Comparison of ENCODE assay signal across 15 mouse cellular contexts in genomic region chr12:106688156-106688740, GRCm38 (mm10).
DNase-seq lines count a peak whose midpoint lies in the region; ATAC-seq lines count a peak whose summit lies in the region.
"Had no signal": no experiment of that assay in that cellular context is flagged by ENCODE, and none has a peak within 500 bp of the region (broad histone marks: within the 10 kb centered on the region; RNA-seq: fewer than 3 reads in every experiment).

No protein-coding gene starts in this region.

- peaks cover 33% of the 10 kb centered on the region for H3K4me1 ChIP-seq in forebrain, embryonic 15.5 days
- no peaks in the 10 kb centered on the region for H3K4me1 ChIP-seq in forebrain, embryonic 11.5 days (replicated peaks; ENCODE audit: control insufficient read depth, insufficient read depth, low read length)
- no peaks in the 10 kb centered on the region for H3K4me1 ChIP-seq in megakaryocyte, embryonic 14.5 days
- H3K4me1 ChIP-seq in neural tube, embryonic 15.5 days = peaks cover 17% of the 10 kb centered on the region
- no peaks in the 10 kb centered on the region for H3K4me1 ChIP-seq in liver, embryonic 12.5 days
- H3K4me1 ChIP-seq: heart, embryonic 15.5 days; hindbrain, embryonic 12.5 days; lung, embryonic 15.5 days; stomach, embryonic 15.5 days had no signal

- peak; percentile 38 for ATAC-seq in forebrain, embryonic 15.5 days (replicated peaks)
- ATAC-seq in forebrain, embryonic 11.5 days (replicated peaks; ENCODE audit: low FRiP score) = no peak
- ATAC-seq in megakaryocyte, adult 5-6 weeks (ENCODE audit: poor library complexity, severe bottlenecking) = no peak
- ATAC-seq in neural tube, embryonic 15.5 days (ENCODE audit: low FRiP score) = no peak
- no peak for ATAC-seq in liver, embryonic 12.5 days
- ATAC-seq: intestine, embryonic 16.5 days had no signal

- no peak overlapping the region for H3K4me3 ChIP-seq in forebrain, embryonic 15.5 days
- no peak overlapping the region for H3K4me3 ChIP-seq in forebrain, embryonic 11.5 days (ENCODE audit: low read depth, low read length)
- H3K4me3 ChIP-seq in megakaryocyte, embryonic 14.5 days (replicated peaks) = peak overlapping the region; percentile 59
- no peak overlapping the region for H3K4me3 ChIP-seq in neural tube, embryonic 15.5 days (replicated peaks)
- no peak overlapping the region for H3K4me3 ChIP-seq in liver, embryonic 12.5 days
- H3K4me3 ChIP-seq: heart, embryonic 15.5 days; hindbrain, embryonic 12.5 days; lung, embryonic 15.5 days; stomach, embryonic 15.5 days had no signal

- H3K4me2 ChIP-seq in forebrain, embryonic 15.5 days (replicated peaks) = 0 out of 2 replicates have a peak overlapping the region, but pooled peaks have one; percentile 13
- no peak overlapping the region for H3K4me2 ChIP-seq in forebrain, embryonic 11.5 days (ENCODE audit: low read depth, low read length, severe bottlenecking)
- H3K4me2 ChIP-seq in neural tube, embryonic 15.5 days = peak overlapping the region; percentile 19; the same call in 1 of the 2 replicates
- H3K4me2 ChIP-seq in liver, embryonic 12.5 days = no peak overlapping the region
- H3K4me2 ChIP-seq: heart, embryonic 15.5 days; hindbrain, embryonic 12.5 days; lung, embryonic 15.5 days; stomach, embryonic 15.5 days had no signal

- peak overlapping the region; percentile 87 for H3K27ac ChIP-seq in forebrain, embryonic 15.5 days (replicated peaks)
- no peak overlapping the region for H3K27ac ChIP-seq in forebrain, embryonic 11.5 days (ENCODE audit: low read depth, low read length)
- H3K27ac ChIP-seq in neural tube, embryonic 15.5 days (replicated peaks) = peak overlapping the region; percentile 72
- H3K27ac ChIP-seq in liver, embryonic 12.5 days = no peak overlapping the region
- H3K27ac ChIP-seq: heart, embryonic 15.5 days; hindbrain, embryonic 12.5 days; lung, embryonic 15.5 days; stomach, embryonic 15.5 days had no signal

- no peak overlapping the region for H3K9ac ChIP-seq in forebrain, embryonic 15.5 days (replicated peaks)
- no peak overlapping the region for H3K9ac ChIP-seq in forebrain, embryonic 11.5 days (ENCODE audit: low read length)
- no peak overlapping the region for H3K9ac ChIP-seq in neural tube, embryonic 15.5 days (replicated peaks)
- H3K9ac ChIP-seq in liver, embryonic 12.5 days = no peak overlapping the region
- H3K9ac ChIP-seq: heart, embryonic 15.5 days; hindbrain, embryonic 12.5 days; lung, embryonic 15.5 days; stomach, embryonic 15.5 days had no signal

- no peaks in the 10 kb centered on the region for H3K9me3 ChIP-seq in forebrain, embryonic 15.5 days
- H3K9me3 ChIP-seq in forebrain, embryonic 11.5 days (ENCODE audit: control insufficient read depth, low read length) = no peaks in the 10 kb centered on the region
- peaks cover 58% of the 10 kb centered on the region for H3K9me3 ChIP-seq in megakaryocyte, embryonic 14.5 days
- no peaks in the 10 kb centered on the region for H3K9me3 ChIP-seq in neural tube, embryonic 15.5 days (replicated peaks)
- no peaks in the 10 kb centered on the region for H3K9me3 ChIP-seq in liver, embryonic 12.5 days (replicated peaks)
- H3K9me3 ChIP-seq: heart, embryonic 15.5 days; hindbrain, embryonic 12.5 days; lung, embryonic 15.5 days; stomach, embryonic 15.5 days had no signal

- WGBS in forebrain, embryonic 15.5 days = 62% methylated on average over 17 of the region's 17 CpGs
- 85% methylated on average over 17 of the region's 17 CpGs for WGBS in forebrain, embryonic 11.5 days
- WGBS in neural tube, embryonic 15.5 days = 65% methylated on average over 17 of the region's 17 CpGs
- WGBS in liver, embryonic 12.5 days (ENCODE audit: insufficient replicate concordance) = 79% methylated on average over 17 of the region's 17 CpGs

- DNase-seq in forebrain, embryonic 11.5 days (ENCODE audit: low spot score) = no peak
- peak; percentile 4 to 15 for DNase-seq in layer of hippocampus, postnatal 14 days (ENCODE audit: low spot score in 2 of 2)
- DNase-seq in natural killer cell, adult 2 months (ENCODE audit: low spot score in 2 of 2) = no peak
- DNase-seq: adrenal gland, postnatal 25 days; kidney, postnatal 25 days had no signal

- no peaks in the 10 kb centered on the region for H3K36me3 ChIP-seq in forebrain, embryonic 15.5 days
- no peaks in the 10 kb centered on the region for H3K36me3 ChIP-seq in forebrain, embryonic 11.5 days (ENCODE audit: control insufficient read depth, insufficient read depth, low read length)
- H3K36me3 ChIP-seq in megakaryocyte, embryonic 14.5 days (replicated peaks; ENCODE audit: low read length) = no peaks in the 10 kb centered on the region
- no peaks in the 10 kb centered on the region for H3K36me3 ChIP-seq in neural tube, embryonic 15.5 days
- no peaks in the 10 kb centered on the region for H3K36me3 ChIP-seq in liver, embryonic 12.5 days
- H3K36me3 ChIP-seq: heart, embryonic 15.5 days; hindbrain, embryonic 12.5 days; lung, embryonic 15.5 days; stomach, embryonic 15.5 days had no signal

- no peaks in the 10 kb centered on the region for H3K27me3 ChIP-seq in forebrain, embryonic 15.5 days
- no peaks in the 10 kb centered on the region for H3K27me3 ChIP-seq in forebrain, embryonic 11.5 days (ENCODE audit: control insufficient read depth, insufficient read depth, low read length)
- no peaks in the 10 kb centered on the region for H3K27me3 ChIP-seq in megakaryocyte, embryonic 14.5 days (replicated peaks)
- no peaks in the 10 kb centered on the region for H3K27me3 ChIP-seq in neural tube, embryonic 15.5 days (replicated peaks)
- H3K27me3 ChIP-seq in liver, embryonic 12.5 days (replicated peaks) = no peaks in the 10 kb centered on the region
- H3K27me3 ChIP-seq: hindbrain, embryonic 12.5 days; lung, embryonic 15.5 days; stomach, embryonic 15.5 days had no signal

Comparison
In these comparisons a context has a peak if more than half of its experiments do, and no peak if none do; other contexts are left out.
1. H3K27ac ChIP-seq: peak in forebrain, embryonic 15.5 days (single experiment) and neural tube, embryonic 15.5 days (single experiment); none in forebrain, embryonic 11.5 days (single experiment) and liver, embryonic 12.5 days (single experiment).
2. H3K4me2 ChIP-seq: peak in forebrain, embryonic 15.5 days (single experiment) and neural tube, embryonic 15.5 days (single experiment); none in forebrain, embryonic 11.5 days (single experiment) and liver, embryonic 12.5 days (single experiment).
3. DNase-seq: peak in layer of hippocampus, postnatal 14 days (2 of 2); none in forebrain, embryonic 11.5 days (single experiment) and natural killer cell, adult 2 months (0 of 2).